In genomic region chr5:131287091-131287490, GRCm38 (mm10) we compare ENCODE assay signal across 18 mouse cellular contexts. TPM values are rescaled to one million over a fixed set of nuclear protein-coding genes. Genes with fewer than 3 reads are reported as not detected.
DNase-seq lines count a peak whose midpoint lies in the region.
"Had no signal": no experiment of that assay in that cellular context is flagged by ENCODE, and none has a peak within 500 bp of the region (broad histone marks: within the 10 kb centered on the region; RNA-seq: fewer than 3 reads in every experiment).

No protein-coding gene starts in this region.

- peak; percentile 13 for DNase-seq in adrenal gland, postnatal 14 days
- no peak for DNase-seq in adrenal gland, postnatal 10 days
- peak; percentile 39 for DNase-seq in cerebellum, adult 9-10 months
- no peak for DNase-seq in cerebellum, adult 8-10 months
- DNase-seq in brain, adult 2 months (ENCODE audit: low read depth, low spot score) = peak; percentile 42
- peak; percentile 31 to 35 for DNase-seq in cerebellum, postnatal 36 days
- DNase-seq in ovary, adult 18-20 months (ENCODE audit: low spot score) = no peak
- DNase-seq: heart, postnatal 36 days; kidney, adult 2 months; kidney, postnatal 4 days; lung, postnatal 36 days; right cerebral cortex, adult 18-20 months; thymus, adult 18-20 months; thymus, postnatal 25 days had no signal

RNA-seq across cellular contexts. Expression of gene Galnt17, which starts 21.2 kb away (rescaled TPM):
- 4.7 and 5.4 TPM in 2 replicates for total RNA-seq in adrenal gland, postnatal 14 days (2021)
- 1 to 10 TPM; 4.9 to 7.9 TPM for total RNA-seq in adrenal gland, postnatal 10 days (2021)
- total RNA-seq: granulocyte monocyte progenitor cell, adult 5-6 weeks; megakaryocyte, adult 5-6 weeks; MEL; neutrophil, adult 5-6 weeks had no signal

Comparison
In these comparisons a context has a peak if more than half of its experiments do, and no peak if none do; other contexts are left out.
1. DNase-seq: peak in adrenal gland, postnatal 14 days (single experiment), cerebellum, adult 9-10 months (single experiment), brain, adult 2 months (single experiment) and cerebellum, postnatal 36 days (2 of 2); none in adrenal gland, postnatal 10 days (single experiment), cerebellum, adult 8-10 months (single experiment) and ovary, adult 18-20 months (single experiment).